Mouse (Mus musculus) stomach, embryonic 14.5 days (tissue): Measurements from ENCODE around the gene Amh. TPM values are rescaled to one million over a fixed set of nuclear protein-coding genes. Genes with fewer than 3 reads are reported as not detected.
"Not testable (repeated sequence)": the region's sequence is repeated elsewhere in the genome, so short reads cannot be mapped to it uniquely, and the experiment has no call there.

Source experiments
- ATAC-seq: fragments of 200-750 bp; cut with Nextera tagmentation; 2 replicates; pipeline ENCODE4 v1.8.0; 2017; ENCODE audit warnings: low read depth, moderate TSS enrichment; ENCODE audit not compliant: insufficient number of reproducible peaks, insufficient read depth, low FRiP score
- H3K27ac ChIP-seq: fragments of 300-500 bp; sonication (generic); 2 replicates; pipeline ENCODE4 v1.5.1; 2014; ENCODE audit warnings: mild to moderate bottlenecking, low read length, moderate library complexity, mixed read lengths
- H3K27me3 ChIP-seq: fragments of 300-500 bp; sonication (generic); 2 replicates; pipeline ENCODE4 v1.6.1; 2014; ENCODE audit warnings: low read length, control low read depth, mixed read lengths; ENCODE audit not compliant: control insufficient read depth, insufficient read depth
- H3K36me3 ChIP-seq: fragments of 300-500 bp; sonication (generic); 2 replicates; pipeline ENCODE4 v1.6.1; 2014; ENCODE audit warnings: mild to moderate bottlenecking, control low read depth, low read length, moderate library complexity, mixed read lengths; ENCODE audit not compliant: control insufficient read depth, insufficient read depth
- H3K4me1 ChIP-seq: fragments of 300-500 bp; sonication (generic); 2 replicates; pipeline ENCODE4 v1.6.1; 2014; ENCODE audit warnings: low read length, control low read depth, mixed read lengths; ENCODE audit not compliant: control insufficient read depth, insufficient read depth
- H3K4me2 ChIP-seq: fragments of 300-500 bp; sonication (generic); replicated peaks from 2 replicates; pipeline ENCODE4 v1.6.1; 2014; ENCODE audit warnings: low read depth, low read length, control low read depth
- H3K4me3 ChIP-seq: fragments of 300-500 bp; sonication (generic); 2 replicates; pipeline ENCODE4 v1.5.1; 2014; ENCODE audit warnings: low read depth, low read length, control low read depth
- H3K9ac ChIP-seq: fragments of 300-500 bp; sonication (generic); replicated peaks from 2 replicates; pipeline ENCODE4 v1.6.1; 2014; ENCODE audit warnings: low read depth, mild to moderate bottlenecking, control low read depth, low read length, moderate library complexity, mixed read lengths
- H3K9me3 ChIP-seq: fragments of 300-500 bp; sonication (generic); 2 replicates; pipeline ENCODE4 v1.6.1; 2016; ENCODE audit warnings: low read depth, low read length, control low read depth; ENCODE audit not compliant: control insufficient read depth
- WGBS: fragments of 180-500 bp; shearing (Covaris S2); extraction: QIAGEN DNeasy Blood & Tissue Kit; methylation state at CpG from one replicate; pipeline ENCODE4 v1.1.7; 2014; 5-methylcytosine and 5-hydroxymethylcytosine counted together
- polyA plus RNA-seq: library from polyadenylated mRNA; unstranded; fragments of >200 nt; fragmentation: Nextera tagmentation; extraction: Ambion mirVana; gene quantifications from 2 replicates; pipeline ENCODE4 v1.2.1, GENCODE M21; 2014

Gene Amh
- polyA plus RNA-seq, 1 experiment from 2014 or later: not detected

DNA sequence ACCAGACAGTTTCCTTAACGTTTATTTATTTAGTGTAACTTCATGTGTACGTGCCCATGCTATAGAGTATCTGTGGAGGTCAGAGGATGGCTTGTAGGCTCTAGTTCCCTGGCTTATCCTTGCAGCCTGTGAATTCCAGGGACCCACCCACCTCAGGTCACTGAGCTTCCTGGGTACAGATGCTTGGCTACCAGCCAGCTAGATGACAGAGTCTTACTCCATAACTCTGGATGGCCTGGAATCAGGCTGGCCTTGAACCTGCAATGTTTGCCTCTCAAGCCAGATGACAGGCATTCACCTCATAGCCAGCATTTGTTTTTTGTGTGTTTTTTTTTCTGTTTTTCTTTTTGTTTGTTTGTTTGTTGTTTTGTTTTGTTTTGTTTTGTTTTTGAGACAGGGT is 12.1 kb downstream of the Amh start:
- H3K27ac ChIP-seq: no peak overlapping the region
- no peaks in the 10 kb centered on the region for H3K27me3 ChIP-seq
- no peaks in the 10 kb centered on the region for H3K4me1 ChIP-seq
- 53% methylated on average over 2 of the region's 2 CpGs for WGBS
- H3K4me3 ChIP-seq: no peak overlapping the region
- H3K4me2 ChIP-seq: no peak overlapping the region
- H3K9ac ChIP-seq: no peak overlapping the region
- no peaks in the 10 kb centered on the region for H3K36me3 ChIP-seq
- H3K9me3 ChIP-seq: no peaks in the 10 kb centered on the region
- no peak for ATAC-seq

DNA sequence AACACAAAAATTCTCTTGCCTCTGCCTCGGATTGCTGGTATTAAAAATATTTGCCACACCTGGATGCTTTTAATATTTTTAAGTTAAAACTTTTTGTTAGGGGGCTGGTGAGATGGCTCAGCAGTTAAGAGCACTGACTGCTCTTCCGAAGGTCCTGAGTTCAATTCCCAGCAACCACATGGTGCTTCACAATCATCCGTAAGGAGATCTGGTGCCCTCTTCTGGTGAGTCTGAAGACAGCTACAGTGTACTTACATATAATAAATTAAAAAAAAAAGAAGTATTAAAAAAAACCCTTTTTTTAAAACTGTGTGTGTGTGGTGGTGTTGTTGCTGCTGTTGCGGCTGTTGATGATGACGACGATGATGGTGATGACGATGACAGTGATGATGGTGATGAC is 12.9 kb downstream of the Amh start:
- H3K9me3 ChIP-seq, H3K4me3 ChIP-seq, H3K4me1 ChIP-seq, H3K4me2 ChIP-seq, H3K27me3 ChIP-seq, H3K36me3 ChIP-seq, H3K9ac ChIP-seq, H3K27ac ChIP-seq, ATAC-seq: not testable (repeated sequence)
- WGBS: 83% methylated on average over 7 of the region's 7 CpGs

DNA sequence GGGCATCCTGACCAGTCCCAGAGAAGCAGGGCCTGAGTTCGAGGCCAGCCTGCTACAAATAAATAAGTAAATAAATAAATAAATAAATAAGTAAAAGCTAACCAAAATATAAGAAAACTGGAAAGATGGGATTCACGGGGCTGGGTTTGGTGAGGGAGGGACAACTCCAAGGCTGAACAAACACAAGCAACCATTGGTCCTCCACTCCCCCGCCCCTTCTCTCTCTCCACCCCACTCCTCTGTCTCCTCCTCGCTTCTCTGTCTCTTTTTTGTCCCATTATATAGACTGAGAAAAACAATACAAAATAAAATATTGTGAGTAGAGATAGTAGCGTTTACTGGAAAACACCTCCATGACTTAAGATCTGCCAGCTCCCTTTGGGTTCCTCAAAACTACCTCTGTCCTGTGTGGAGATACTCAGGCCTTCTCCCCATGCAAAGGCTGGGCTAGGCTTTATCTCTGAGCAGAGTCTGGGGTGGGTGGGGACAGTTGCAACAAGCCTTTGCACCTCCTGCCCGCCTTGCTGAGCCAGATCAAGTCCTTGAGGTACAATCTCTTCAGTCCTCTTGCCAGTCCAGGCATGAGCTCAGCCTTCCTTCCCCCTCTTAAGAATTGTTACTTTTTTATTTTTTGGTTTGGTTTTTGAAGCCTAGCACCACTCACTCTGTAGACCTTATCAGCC is 13.7 kb downstream of the Amh start:
- no peaks in the 10 kb centered on the region for H3K36me3 ChIP-seq
- H3K9ac ChIP-seq: no peak overlapping the region
- H3K4me2 ChIP-seq: no peak overlapping the region
- no peaks in the 10 kb centered on the region for H3K4me1 ChIP-seq
- H3K4me3 ChIP-seq: no peak overlapping the region
- no peaks in the 10 kb centered on the region for H3K27me3 ChIP-seq
- no peaks in the 10 kb centered on the region for H3K9me3 ChIP-seq
- WGBS: 46% methylated on average over 6 of the region's 6 CpGs
- peak; percentile 70; the same call in 1 of the 2 replicates for ATAC-seq
- no peak overlapping the region for H3K27ac ChIP-seq

- H3K27ac ChIP-seq: no peak overlapping the region
- H3K9me3 ChIP-seq: no peaks in the 10 kb centered on the region
- H3K4me3 ChIP-seq: no peak overlapping the region
- 26% methylated on average over 3 of the region's 3 CpGs for WGBS
- ATAC-seq: no peak
- H3K9ac ChIP-seq: no peak overlapping the region
- H3K4me2 ChIP-seq: no peak overlapping the region
- no peaks in the 10 kb centered on the region for H3K27me3 ChIP-seq
- no peaks in the 10 kb centered on the region for H3K36me3 ChIP-seq
- no peaks in the 10 kb centered on the region for H3K4me1 ChIP-seq
These were observed 14.4 kb downstream of the Amh start for GRCm38 (mm10) chr10:80819406-80819805.

- Histone ChIP-seq H3K9me3 (no peaks in the 10 kb centered on the region), H3K27ac (no peak overlapping the region), H3K4me3 (no peak overlapping the region), H3K9ac (no peak overlapping the region), H3K4me1 (no peaks in the 10 kb centered on the region), H3K27me3 (no peaks in the 10 kb centered on the region), H3K4me2 (no peak overlapping the region), H3K36me3 (no peaks in the 10 kb centered on the region)
- WGBS: 44% methylated on average over 2 of the region's 2 CpGs
- ATAC-seq: no peak
These were observed 16.9 kb downstream of the Amh start for GRCm38 (mm10) chr10:80821991-80822390.

GRCm38 (mm10) chr10:80822528-80822927 is 17.5 kb downstream of the Amh start:
- Histone ChIP-seq H3K27ac (no peak overlapping the region), H3K9ac (no peak overlapping the region), H3K4me1 (0 out of 2 replicates have a peak, but pooled peaks cover under 1% of the 10 kb centered on the region), H3K4me3 (no peak overlapping the region), H3K9me3 (no peaks in the 10 kb centered on the region), H3K27me3 (no peaks in the 10 kb centered on the region), H3K36me3 (no peaks in the 10 kb centered on the region), H3K4me2 (no peak overlapping the region)
- 89% methylated on average over 5 of the region's 5 CpGs for WGBS
- no peak for ATAC-seq

- Histone ChIP-seq H3K4me2 (no peak overlapping the region), H3K4me1 (peaks cover 7% of the 10 kb centered on the region; the same call in 1 of the 2 replicates), H3K27ac (no peak overlapping the region), H3K36me3 (peaks cover 3% of the 10 kb centered on the region; the same call in 1 of the 2 replicates), H3K27me3 (no peaks in the 10 kb centered on the region), H3K9me3 (no peaks in the 10 kb centered on the region), H3K9ac (no peak overlapping the region), H3K4me3 (no peak overlapping the region)
- 92% methylated on average over 1 of the region's 1 CpGs for WGBS
- ATAC-seq: no peak
These were observed 18.3 kb downstream of the Amh start for GRCm38 (mm10) chr10:80823316-80823715.

GRCm38 (mm10) chr10:80823847-80824643 is 19.0 kb downstream of the Amh start:
- peaks cover 3% of the 10 kb centered on the region; the same call in 1 of the 2 replicates for H3K36me3 ChIP-seq
- H3K4me2 ChIP-seq: no peak overlapping the region
- peaks cover 7% of the 10 kb centered on the region; the same call in 1 of the 2 replicates for H3K4me1 ChIP-seq
- H3K4me3 ChIP-seq: no peak overlapping the region
- no peaks in the 10 kb centered on the region for H3K9me3 ChIP-seq
- H3K27me3 ChIP-seq: no peaks in the 10 kb centered on the region
- no peak overlapping the region for H3K9ac ChIP-seq
- 0 out of 2 replicates have a peak overlapping the region, but pooled peaks have one; percentile 33 for H3K27ac ChIP-seq
- WGBS: 62% methylated on average over 8 of the region's 8 CpGs
- no peak for ATAC-seq
